Comparison of ENCODE assay signal across 9 mouse cellular contexts in genomic region chr1:194995196-194995595, GRCm38 (mm10). TPM values are rescaled to one million over a fixed set of nuclear protein-coding genes. Genes with fewer than 3 reads are reported as not detected.
A peak's percentile ranks its signal among the peaks of the same experiment; 100 is the strongest.
DNase-seq lines count a peak whose midpoint lies in the region; ATAC-seq lines count a peak whose summit lies in the region.
"Had no signal": no experiment of that assay in that cellular context is flagged by ENCODE, and none has a peak within 500 bp of the region (broad histone marks: within the 10 kb centered on the region; RNA-seq: fewer than 3 reads in every experiment).

No protein-coding gene starts in this region.

- peak; percentile 99 for DNase-seq in heart, adult 11 months
- no peak for DNase-seq in heart, postnatal 4 days
- peak; percentile 78 for DNase-seq in kidney, postnatal 14 days
- DNase-seq in monocyte, adult 2 months (ENCODE audit: low read depth in 1 of 2, low spot score in 2 of 2): peak; percentile 51 to 58
- no peak for DNase-seq in left cerebral cortex, adult 11 months (ENCODE audit: low spot score)
- DNase-seq in neural tube, embryonic 10.5 days (ENCODE audit: extremely low spot score, low spot score): no peak
- DNase-seq in urinary bladder, postnatal 10 days (ENCODE audit: low spot score): no peak
- DNase-seq: left cerebral cortex, postnatal 4 days had no signal

- ATAC-seq in activated CD4-positive, CD25-positive, alpha-beta regulatory T cell, adult 4 months: peak; percentile 95

RNA-seq across cellular contexts. Expression of gene Cd34, which starts 56.6 kb away (rescaled TPM):
- 100 to 1,000 TPM; 225 to 235 TPM for total RNA-seq in heart, postnatal 4 days (2021)
- polyA plus RNA-seq in activated CD4-positive, CD25-positive, alpha-beta regulatory T cell, adult 4 months (2017; shearing (Covaris generic)): under 1 TPM; 0.26 to 0.48 TPM

Comparison
In these comparisons a context has a peak if more than half of its experiments do, and no peak if none do; other contexts are left out.
1. DNase-seq: peak in heart, adult 11 months (single experiment), kidney, postnatal 14 days (single experiment) and monocyte, adult 2 months (2 of 2); none in heart, postnatal 4 days (single experiment), left cerebral cortex, adult 11 months (single experiment), neural tube, embryonic 10.5 days (single experiment) and urinary bladder, postnatal 10 days (single experiment).